Mouse (Mus musculus): Measurements from ENCODE around the gene Trap1.
"Not testable (repeated sequence)": the region's sequence is repeated elsewhere in the genome, so short reads cannot be mapped to it uniquely, and the experiment has no call there.

DNA sequence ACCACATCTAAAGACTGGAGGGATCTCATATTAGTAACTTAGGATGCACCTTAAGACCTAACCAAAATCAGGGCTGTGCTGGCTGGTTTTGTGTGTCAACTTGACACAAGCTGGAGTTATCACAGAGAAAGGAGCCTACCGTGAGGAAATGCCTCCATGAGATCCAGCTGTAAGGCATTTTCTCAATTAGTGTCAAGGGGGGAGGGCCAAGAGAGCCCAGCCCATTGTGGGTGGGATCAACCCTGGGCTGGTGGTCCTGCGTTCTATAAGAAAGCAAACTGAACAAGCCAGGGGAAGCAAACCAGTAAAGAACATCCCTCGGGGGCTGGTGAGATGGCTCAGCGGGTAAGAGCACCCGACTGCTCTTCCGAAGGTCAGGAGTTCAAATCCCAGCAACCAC, 60.2 kb downstream of the Trap1 start:
- TF ChIP-seq POLR2A (IDR thresholded peaks at IDR 0.05; ENCODE audit: low read depth, low read length); CTCF (IDR thresholded peaks at IDR 0.05; ENCODE audit: extremely low read depth, insufficient read depth, insufficient read length, insufficient replicate concordance): not testable (repeated sequence)
